Mouse (Mus musculus): Measurements from ENCODE around the gene Kctd13. TPM values are rescaled to one million over a fixed set of nuclear protein-coding genes. Genes with fewer than 3 reads are reported as not detected.

Gene Kctd13
- polyA plus RNA-seq (2012; rRNA removed; ENCODE audit: low replicate concordance), result 24.1 and 31.6 TPM in 2 replicates

GRCm38 (mm10) chr7:126928384-126929037 lies at the start of gene Kctd13:
Gene Kctd13, plus strand, starts transcription at chr7:126928879.

GRCm38 (mm10) chr7:126884286-126885164 lies 44.2 kb upstream of the Kctd13 start, which contains the start of gene Taok2:
Gene Taok2, minus strand, starts transcription at chr7:126884703.

GRCm38 (mm10) chr7:126922624-126923060 lies 6.0 kb upstream of the Kctd13 start, which contains the start of gene Tmem219:
Gene Tmem219, minus strand, starts transcription at chr7:126922917.

DNA sequence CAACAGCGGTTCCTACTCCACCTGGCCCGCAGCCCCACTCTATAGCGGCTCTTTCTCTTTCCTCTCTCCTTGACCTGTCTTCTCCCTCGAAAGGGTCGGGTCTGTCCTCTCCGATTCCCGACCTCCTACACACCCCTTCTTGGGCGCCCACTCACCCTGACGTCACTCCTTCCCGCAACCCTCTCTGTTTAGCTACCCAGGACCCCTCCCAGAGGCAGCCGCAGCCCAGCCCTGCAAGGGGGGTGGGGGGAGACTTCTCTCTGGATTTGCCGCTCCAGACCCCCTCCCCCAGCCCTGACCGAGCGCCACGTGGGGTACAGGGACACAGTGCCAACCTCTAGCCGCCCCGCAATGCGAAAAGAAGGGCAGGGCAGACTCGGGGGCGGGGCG lies 20.7 kb downstream of the Kctd13 start, which contains the start of gene Asphd1:
Gene Asphd1, minus strand, starts transcription at position 180 of the 390 bp plus-strand sequence.

DNA sequence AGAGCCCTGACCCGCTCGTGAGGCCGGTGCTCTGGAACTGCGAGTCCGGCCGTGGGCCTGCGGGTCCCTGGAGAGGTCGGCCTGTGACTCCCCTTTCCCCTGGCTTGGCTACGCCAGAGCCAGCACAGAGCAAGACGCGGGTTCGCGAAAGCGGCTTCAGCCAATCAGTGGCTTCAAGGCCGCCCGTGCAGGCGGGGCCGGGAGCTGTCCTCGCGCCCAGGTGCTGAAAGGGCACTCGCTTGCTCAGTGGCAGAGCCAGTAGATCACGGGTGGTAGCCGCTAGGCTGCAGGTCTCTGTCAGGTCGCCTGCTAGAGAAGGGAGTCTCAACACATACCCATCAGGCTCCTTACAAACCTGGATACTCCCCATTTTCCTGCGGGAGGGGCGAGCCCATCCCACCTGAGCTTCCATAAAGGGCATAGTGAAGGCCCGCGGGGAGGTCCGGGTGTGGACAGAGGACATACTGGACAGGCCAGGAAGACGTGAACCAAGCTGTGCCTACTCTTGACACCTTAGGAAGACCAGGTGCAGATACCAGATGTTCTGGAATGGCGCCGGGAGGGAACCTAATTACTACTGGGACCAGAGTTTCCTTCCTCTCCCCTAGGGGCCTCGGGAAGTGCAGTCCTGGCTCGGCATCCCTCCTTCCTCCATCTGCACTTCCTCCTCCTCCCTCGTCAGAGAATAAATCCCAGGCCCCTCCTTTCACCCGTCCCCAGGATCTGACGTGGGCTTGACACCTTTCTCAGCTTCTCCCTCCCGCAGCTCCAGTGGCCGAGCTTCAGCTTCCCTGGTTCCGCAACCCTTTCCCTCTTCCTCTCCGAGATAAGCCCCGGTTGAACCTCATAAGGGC lies 21.3 kb downstream of the Kctd13 start, which contains the start of gene Sez6l2:
Gene Sez6l2, plus strand, starts transcription at position 771 of the 854 bp plus-strand sequence.

DNA sequence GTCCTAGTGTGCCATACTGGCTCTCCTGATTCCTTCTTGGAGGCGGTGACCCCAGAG lies 47.0 kb downstream of the Kctd13 start, which contains the start of gene Cdipt:
Gene Cdipt, plus strand, starts transcription at position 22 of the 57 bp plus-strand sequence.

DNA sequence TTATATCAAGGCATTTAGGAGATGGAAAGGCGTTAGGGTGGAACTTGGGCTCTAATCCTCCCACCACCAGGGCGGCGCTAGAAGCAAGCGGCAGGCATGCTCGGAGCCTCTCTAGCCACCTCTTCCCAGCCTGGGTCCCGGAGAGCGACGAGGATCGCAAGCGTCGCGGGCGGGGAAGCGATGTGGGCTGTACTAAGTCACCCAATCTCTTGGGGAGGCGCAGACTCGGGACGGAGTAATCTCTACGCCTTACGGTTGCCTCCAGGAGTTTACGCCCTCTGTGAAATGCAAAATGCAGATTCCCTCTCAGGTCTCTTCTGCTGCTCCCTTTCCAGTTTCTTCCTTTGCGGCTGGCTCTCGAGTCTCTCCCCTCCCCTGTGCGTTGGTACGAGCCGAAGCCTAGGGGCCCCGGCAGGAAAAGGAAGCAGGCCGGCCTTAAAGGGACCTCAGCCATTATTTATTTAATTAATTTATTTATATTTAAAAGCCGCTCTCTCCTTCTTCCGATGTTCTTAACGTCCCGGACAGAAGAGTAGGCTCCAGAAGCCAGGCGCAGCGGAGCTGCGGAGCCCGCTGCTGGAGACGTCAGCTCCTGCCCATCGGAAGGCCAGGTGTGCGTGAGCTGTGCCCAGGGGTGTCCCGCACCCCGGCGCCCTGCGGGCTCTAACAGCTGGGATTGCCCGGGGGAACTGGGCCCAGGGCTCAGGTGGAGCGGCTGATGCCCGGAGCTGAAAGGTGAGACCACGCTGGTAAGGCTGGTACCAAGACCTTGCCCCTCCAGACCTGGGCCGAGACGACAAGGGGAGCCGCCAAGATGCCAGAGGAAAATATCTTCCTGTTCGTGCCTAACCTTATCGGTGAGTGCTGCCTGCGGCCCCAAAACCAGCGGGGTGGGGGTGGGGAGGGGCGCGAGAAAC lies 47.5 kb downstream of the Kctd13 start, which contains the start of gene Cdiptos:
Gene Cdiptos, minus strand, starts transcription at position 149 of the 917 bp plus-strand sequence.

Other genes starting within 250 kb of the Kctd13 start
- gene Bola2, start 233.5 kb upstream of the Kctd13 start, polyA plus RNA-seq (2012; rRNA removed; ENCODE audit: low replicate concordance), result 29.7 and 49.0 TPM in 2 replicates
- gene Slx1b, start 233.1 kb upstream of the Kctd13 start, polyA plus RNA-seq (2012; rRNA removed; ENCODE audit: low replicate concordance), result 27.3 and 33.4 TPM in 2 replicates
- gene Coro1a, start 221.1 kb upstream of the Kctd13 start, polyA plus RNA-seq (2012; rRNA removed; ENCODE audit: low replicate concordance), result 442 and 1,092 TPM in 2 replicates
- 204 and 252 TPM in 2 replicates for gene Mapk3, start 169.3 kb upstream of the Kctd13 start, polyA plus RNA-seq (2012; rRNA removed; ENCODE audit: low replicate concordance)
- 40.1 and 57.3 TPM in 2 replicates for gene Gdpd3, start 162.5 kb upstream of the Kctd13 start, polyA plus RNA-seq (2012; rRNA removed; ENCODE audit: low replicate concordance)
- 391 and 922 TPM in 2 replicates for gene Ypel3, start 151.9 kb upstream of the Kctd13 start, polyA plus RNA-seq (2012; rRNA removed; ENCODE audit: low replicate concordance)
- 11.6 and 16.3 TPM in 2 replicates for gene Tbx6, start 147.4 kb upstream of the Kctd13 start, polyA plus RNA-seq (2012; rRNA removed; ENCODE audit: low replicate concordance)
- gene Ppp4c, start 136.4 kb upstream of the Kctd13 start, polyA plus RNA-seq (2012; rRNA removed; ENCODE audit: low replicate concordance), result 180 and 199 TPM in 2 replicates
- 44.5 and 50.4 TPM in 2 replicates for gene Fam57b, start 131.2 kb upstream of the Kctd13 start, polyA plus RNA-seq (2012; rRNA removed; ENCODE audit: low replicate concordance)
- gene 4930451I11Rik, start 97.2 kb upstream of the Kctd13 start, polyA plus RNA-seq (2012; rRNA removed; ENCODE audit: low replicate concordance), result not detected in 2 replicates
- 0.04 TPM in 1 of 2 replicates, not detected in the other for gene Doc2a, start 81.5 kb upstream of the Kctd13 start, polyA plus RNA-seq (2012; rRNA removed; ENCODE audit: low replicate concordance)
- 2.8 and 3.3 TPM in 2 replicates for gene Hirip3, start 66.9 kb upstream of the Kctd13 start, polyA plus RNA-seq (2012; rRNA removed; ENCODE audit: low replicate concordance)
- gene Ino80e, start 66.5 kb upstream of the Kctd13 start, polyA plus RNA-seq (2012; rRNA removed; ENCODE audit: low replicate concordance), result 67.6 and 89.1 TPM in 2 replicates
- 75.5 and 171 TPM in 2 replicates for gene Taok2, start 44.2 kb upstream of the Kctd13 start, polyA plus RNA-seq (2012; rRNA removed; ENCODE audit: low replicate concordance)
- gene Tmem219, start 6.0 kb upstream of the Kctd13 start, polyA plus RNA-seq (2012; rRNA removed; ENCODE audit: low replicate concordance), result 96.1 and 130 TPM in 2 replicates
- 0.20 and 0.35 TPM in 2 replicates for gene Asphd1, start 20.7 kb downstream of the Kctd13 start, polyA plus RNA-seq (2012; rRNA removed; ENCODE audit: low replicate concordance)
- gene Sez6l2, start 21.7 kb downstream of the Kctd13 start, polyA plus RNA-seq (2012; rRNA removed; ENCODE audit: low replicate concordance), result 3.1 and 3.5 TPM in 2 replicates
- gene Cdipt, start 47.0 kb downstream of the Kctd13 start, polyA plus RNA-seq (2012; rRNA removed; ENCODE audit: low replicate concordance), result 251 and 278 TPM in 2 replicates
- 0.82 and 3.2 TPM in 2 replicates for gene Cdiptos, start 47.2 kb downstream of the Kctd13 start, polyA plus RNA-seq (2012; rRNA removed; ENCODE audit: low replicate concordance)
- 90.2 and 123 TPM in 2 replicates for gene Mvp, start 85.7 kb downstream of the Kctd13 start, polyA plus RNA-seq (2012; rRNA removed; ENCODE audit: low replicate concordance)
- gene Pagr1b, start 87.6 kb downstream of the Kctd13 start, polyA plus RNA-seq (2012; rRNA removed; ENCODE audit: low replicate concordance), result 2.4 and 3.3 TPM in 2 replicates
- 0.93 and 1.2 TPM in 2 replicates for gene Pagr1a, start 88.5 kb downstream of the Kctd13 start, polyA plus RNA-seq (2012; rRNA removed; ENCODE audit: low replicate concordance)
- gene Gm42742, start 92.2 kb downstream of the Kctd13 start, polyA plus RNA-seq (2012; rRNA removed; ENCODE audit: low replicate concordance), result 26.4 and 46.4 TPM in 2 replicates
- 22.2 and 31.3 TPM in 2 replicates for gene Prrt2, start 92.3 kb downstream of the Kctd13 start, polyA plus RNA-seq (2012; rRNA removed; ENCODE audit: low replicate concordance)
- gene Maz, start 98.2 kb downstream of the Kctd13 start, polyA plus RNA-seq (2012; rRNA removed; ENCODE audit: low replicate concordance), result 126 and 431 TPM in 2 replicates
- gene Kif22, start 113.6 kb downstream of the Kctd13 start, polyA plus RNA-seq (2012; rRNA removed; ENCODE audit: low replicate concordance), result 1.8 and 2.1 TPM in 2 replicates
- gene Zg16, start 158.4 kb downstream of the Kctd13 start, polyA plus RNA-seq (2012; rRNA removed; ENCODE audit: low replicate concordance), result 0.34 TPM in 1 of 2 replicates, not detected in the other
- 52.3 and 188 TPM in 2 replicates for gene AI467606, start 162.5 kb downstream of the Kctd13 start, polyA plus RNA-seq (2012; rRNA removed; ENCODE audit: low replicate concordance)
- 7.9 and 9.5 TPM in 2 replicates for gene Qprt, start 193.3 kb downstream of the Kctd13 start, polyA plus RNA-seq (2012; rRNA removed; ENCODE audit: low replicate concordance)
- gene Spn, start 208.9 kb downstream of the Kctd13 start, polyA plus RNA-seq (2012; rRNA removed; ENCODE audit: low replicate concordance), result 27.8 and 37.7 TPM in 2 replicates

All from mammary gland, adult 2 months (tissue).